Mouse (Mus musculus) heart, embryonic 13.5 days (tissue): ENCODE data around the gene Fbxo3. TPM values are rescaled to one million over a fixed set of nuclear protein-coding genes. Genes with fewer than 3 reads are reported as not detected.
"Not testable (repeated sequence)": the region's sequence is repeated elsewhere in the genome, so short reads cannot be mapped to it uniquely, and the experiment has no call there.

Source experiments
- ATAC-seq: fragments of 200-750 bp; cut with Nextera tagmentation; 2 replicates; pipeline ENCODE4 v1.8.0; 2017; ENCODE audit warnings: moderate TSS enrichment; ENCODE audit not compliant: insufficient number of reproducible peaks, low FRiP score, low TSS enrichment; ENCODE audit errors: extremely low read depth
- H3K27ac ChIP-seq: fragments of 300-500 bp; sonication (generic); replicated peaks from 2 replicates; pipeline ENCODE4 v1.5.1; 2015; ENCODE audit warnings: moderate library complexity, mild to moderate bottlenecking, inconsistent platforms
- H3K27me3 ChIP-seq: fragments of 300-500 bp; sonication (generic); replicated peaks from 2 replicates; pipeline ENCODE4 v1.6.1; 2015; ENCODE audit warnings: mild to moderate bottlenecking, inconsistent platforms
- H3K36me3 ChIP-seq: fragments of 300-500 bp; sonication (generic); 2 replicates; pipeline ENCODE4 v1.6.1; 2015; ENCODE audit warnings: mild to moderate bottlenecking, inconsistent platforms
- H3K4me1 ChIP-seq: fragments of 300-500 bp; sonication (generic); 2 replicates; pipeline ENCODE4 v1.6.1; 2015; ENCODE audit warnings: inconsistent platforms
- H3K4me2 ChIP-seq: fragments of 300-500 bp; sonication (generic); 2 replicates; pipeline ENCODE4 v1.6.1; 2015; ENCODE audit warnings: inconsistent platforms, mild to moderate bottlenecking, moderate library complexity
- H3K4me3 ChIP-seq: fragments of 300-500 bp; sonication (generic); 2 replicates; pipeline ENCODE4 v1.5.1; 2015; ENCODE audit warnings: moderate library complexity, mild to moderate bottlenecking, inconsistent platforms
- H3K9ac ChIP-seq: fragments of 300-500 bp; sonication (generic); 2 replicates; pipeline ENCODE4 v1.6.1; 2015; ENCODE audit warnings: inconsistent platforms, mild to moderate bottlenecking, moderate library complexity
- H3K9me3 ChIP-seq: fragments of 300-500 bp; sonication (generic); 2 replicates; pipeline ENCODE4 v1.6.1; 2016; ENCODE audit warnings: inconsistent platforms
- WGBS: fragments of 180-500 bp; shearing (Covaris S2); methylation state at CpG from one replicate; pipeline ENCODE4 v1.1.7; 2015; ENCODE audit warnings: mixed read lengths; 5-methylcytosine and 5-hydroxymethylcytosine counted together
- polyA plus RNA-seq: library from polyadenylated mRNA; unstranded; fragments of >200 nt; fragmentation: Nextera tagmentation; extraction: Ambion mirVana; gene quantifications from 2 replicates; pipeline ENCODE4 v1.2.1, GENCODE M21; 2015

The Fbxo3 gene
- polyA plus RNA-seq, result 37.2 and 42.8 TPM in 2 replicates

DNA sequence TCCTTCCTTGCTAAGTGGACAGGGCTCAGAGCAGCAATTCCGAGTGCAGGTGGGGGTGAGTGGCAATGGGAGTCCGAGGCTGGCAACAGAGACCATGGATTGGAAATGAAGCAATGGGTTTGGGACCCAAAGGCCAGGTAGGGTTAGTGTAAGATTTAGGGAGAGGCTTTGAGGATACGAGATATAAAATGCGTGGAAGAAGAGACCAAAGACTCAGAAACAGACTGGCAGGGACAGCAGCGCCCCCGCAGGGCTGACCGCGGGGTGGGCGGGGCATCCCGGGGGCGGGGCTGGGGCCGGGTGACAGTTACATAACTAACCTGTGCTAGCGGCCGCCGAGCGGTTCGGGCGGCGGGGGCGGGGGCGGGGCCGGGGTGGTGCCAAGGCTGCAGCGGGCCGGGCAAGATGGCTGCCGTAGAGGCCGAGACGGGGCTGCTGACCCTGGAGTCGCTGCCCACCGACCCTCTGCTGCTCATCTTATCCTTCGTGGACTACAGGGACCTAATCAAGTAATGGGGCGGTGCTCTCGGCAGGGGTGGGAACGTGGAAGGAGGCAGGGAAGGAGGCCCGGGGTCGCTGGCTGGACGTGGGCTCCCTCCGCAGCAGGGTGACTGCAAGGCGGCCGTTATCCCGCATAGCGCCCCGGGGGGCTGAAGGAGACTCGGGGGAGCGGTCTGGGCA lies at the start of gene Fbxo3:
Gene Fbxo3 (plus strand): TSS at position 264 of the 681 bp plus-strand sequence.
- peak within 1 kb of the TSS; percentile 98 for H3K9ac ChIP-seq

DNA sequence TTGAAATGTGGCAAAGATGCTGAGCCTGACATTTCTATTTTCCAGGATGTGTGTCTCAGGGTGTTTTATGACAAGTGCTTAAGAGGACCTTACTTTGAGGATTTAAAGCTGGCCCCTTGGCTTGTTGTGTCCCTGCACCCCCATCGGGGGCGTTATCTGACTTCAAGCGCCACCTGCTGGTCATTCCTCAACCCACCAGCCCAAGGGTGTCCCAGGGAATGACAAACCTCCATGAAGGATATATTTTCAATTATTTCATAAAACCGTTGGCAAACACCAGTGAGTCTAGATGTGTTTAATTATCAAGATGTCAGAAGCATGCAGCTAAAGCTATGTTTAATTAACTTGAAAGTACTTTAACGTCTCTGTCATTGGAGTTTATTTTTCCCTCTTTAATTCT lies 45.3 kb upstream of the Fbxo3 start:
- H3K4me1 ChIP-seq, result no peaks in the 10 kb centered on the region
- ATAC-seq, result no peak
- H3K9ac ChIP-seq, result no peak overlapping the region
- peaks cover 48% of the 10 kb centered on the region for H3K27me3 ChIP-seq
- 8% methylated on average over 5 of the region's 5 CpGs for WGBS
- no peak overlapping the region for H3K27ac ChIP-seq
- peaks cover 17% of the 10 kb centered on the region; the same call in 1 of the 2 replicates for H3K36me3 ChIP-seq
- H3K4me2 ChIP-seq, result no peak overlapping the region
- no peaks in the 10 kb centered on the region for H3K9me3 ChIP-seq
- no peak overlapping the region for H3K4me3 ChIP-seq

More for the DNA sequence above, at the start of gene Fbxo3:
- Histone ChIP-seq H3K36me3 (peaks cover 15% of the 10 kb centered on the region), H3K9me3 (no peaks in the 10 kb centered on the region), H3K27ac (peak within 1 kb of the TSS; percentile 77), H3K27me3 (no peaks in the 10 kb centered on the region), H3K4me1 (peaks cover 29% of the 10 kb centered on the region), H3K4me2 (peak within 1 kb of the TSS; percentile 91), H3K4me3 (peak within 1 kb of the TSS; percentile 89)
- WGBS, result 1% methylated on average over 42 of the region's 44 CpGs
- peak; percentile 94 for ATAC-seq

DNA sequence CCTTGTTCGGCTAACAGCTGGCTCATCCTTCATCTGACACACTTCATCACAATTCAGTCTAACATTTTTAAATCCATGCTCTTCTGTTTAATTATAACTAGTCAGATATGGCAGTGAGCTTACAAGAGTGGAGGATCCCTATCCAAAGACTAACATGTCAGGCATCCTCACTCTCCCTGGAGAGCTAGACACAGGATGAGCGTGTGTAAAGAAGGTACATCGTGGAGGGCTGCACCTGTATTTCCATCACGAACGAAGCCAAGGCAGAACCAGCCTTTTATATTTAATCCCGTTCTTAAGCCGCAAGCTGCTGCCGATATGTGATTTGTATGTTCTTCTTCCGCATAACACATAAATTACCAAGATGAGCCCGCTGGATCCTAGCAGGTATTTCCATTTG lies 44.4 kb upstream of the Fbxo3 start:
- H3K36me3 ChIP-seq, result peaks cover 17% of the 10 kb centered on the region; the same call in 1 of the 2 replicates
- H3K9me3 ChIP-seq, result no peaks in the 10 kb centered on the region
- no peak overlapping the region for H3K4me2 ChIP-seq
- WGBS, result 87% methylated on average over 10 of the region's 10 CpGs
- ATAC-seq, result no peak
- H3K4me3 ChIP-seq, result no peak overlapping the region
- no peaks in the 10 kb centered on the region for H3K4me1 ChIP-seq
- peaks cover 44% of the 10 kb centered on the region for H3K27me3 ChIP-seq
- no peak overlapping the region for H3K9ac ChIP-seq
- H3K27ac ChIP-seq, result no peak overlapping the region

DNA sequence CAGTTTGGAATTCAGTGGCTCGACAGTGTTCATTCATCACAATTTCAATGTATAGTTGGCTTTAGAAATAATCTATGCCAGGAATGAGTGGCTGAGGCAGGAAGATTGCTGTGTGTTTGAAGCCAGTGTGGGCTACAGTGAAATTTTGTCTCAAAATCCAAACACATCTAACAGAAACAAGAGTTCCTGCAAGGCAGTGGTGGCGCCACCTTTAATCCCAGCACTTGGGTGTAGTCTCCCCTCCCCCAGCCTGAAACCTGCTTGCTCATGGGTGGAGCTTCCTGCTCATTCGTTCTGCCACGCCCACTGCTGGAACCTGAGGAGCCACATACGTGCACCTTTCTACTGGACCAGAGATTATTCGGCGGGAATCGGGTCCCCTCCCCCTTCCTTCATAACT lies 39.9 kb upstream of the Fbxo3 start:
- peaks cover 24% of the 10 kb centered on the region for H3K27me3 ChIP-seq
- not testable (repeated sequence) for H3K4me1 ChIP-seq, H3K9me3 ChIP-seq, H3K9ac ChIP-seq, H3K4me2 ChIP-seq, ATAC-seq, H3K36me3 ChIP-seq, H3K27ac ChIP-seq, H3K4me3 ChIP-seq
- WGBS, result 60% methylated on average over 8 of the region's 8 CpGs

DNA sequence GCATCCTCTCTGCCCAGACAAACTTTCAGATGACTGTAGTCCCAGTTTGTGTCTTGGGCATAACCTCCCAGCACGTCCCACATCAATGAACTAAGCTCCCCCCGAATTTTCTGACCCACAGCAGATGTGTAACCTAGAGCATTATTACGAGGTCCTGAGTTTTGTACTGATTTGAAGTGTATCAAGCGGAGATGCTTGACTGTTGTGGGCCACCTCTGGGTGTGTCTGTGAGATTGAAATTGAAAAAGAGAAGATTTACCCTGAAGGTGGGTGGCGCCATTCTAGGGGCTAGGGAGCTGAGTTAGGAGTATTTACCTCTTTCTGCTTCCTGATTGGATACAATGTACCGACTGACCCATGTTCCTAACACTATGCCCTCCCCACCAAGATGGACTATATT lies 37.8 kb upstream of the Fbxo3 start:
- Histone ChIP-seq H3K4me2 (no peak overlapping the region), H3K9ac (no peak overlapping the region), H3K27me3 (peaks cover 27% of the 10 kb centered on the region), H3K9me3 (no peaks in the 10 kb centered on the region), H3K4me3 (no peak overlapping the region), H3K36me3 (no peaks in the 10 kb centered on the region), H3K4me1 (no peaks in the 10 kb centered on the region), H3K27ac (no peak overlapping the region)
- whole genome bisulfite sequencing, result 78% methylated on average over 6 of the region's 6 CpGs
- no peak for ATAC-seq

DNA sequence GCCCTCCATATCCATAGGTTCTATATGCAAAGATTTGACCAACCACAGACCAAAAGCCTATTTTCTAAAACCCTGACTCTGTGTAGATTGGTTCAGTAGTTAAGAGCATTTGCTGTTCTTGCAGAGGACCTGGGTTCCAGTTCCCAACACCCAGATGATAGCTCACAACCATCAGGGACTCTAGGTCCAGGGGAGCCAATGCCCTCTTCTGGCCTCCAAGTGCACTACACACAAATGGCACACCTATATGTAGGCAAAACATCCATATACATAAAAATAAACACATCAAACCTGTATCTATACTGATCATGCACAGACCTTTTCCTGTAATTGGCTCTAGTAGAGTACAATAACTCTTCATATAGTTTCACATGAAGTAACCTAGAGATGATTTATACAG lies 36.2 kb upstream of the Fbxo3 start:
- no peak for ATAC-seq
- no peak overlapping the region for H3K4me3 ChIP-seq
- H3K36me3 ChIP-seq, result no peaks in the 10 kb centered on the region

DNA sequence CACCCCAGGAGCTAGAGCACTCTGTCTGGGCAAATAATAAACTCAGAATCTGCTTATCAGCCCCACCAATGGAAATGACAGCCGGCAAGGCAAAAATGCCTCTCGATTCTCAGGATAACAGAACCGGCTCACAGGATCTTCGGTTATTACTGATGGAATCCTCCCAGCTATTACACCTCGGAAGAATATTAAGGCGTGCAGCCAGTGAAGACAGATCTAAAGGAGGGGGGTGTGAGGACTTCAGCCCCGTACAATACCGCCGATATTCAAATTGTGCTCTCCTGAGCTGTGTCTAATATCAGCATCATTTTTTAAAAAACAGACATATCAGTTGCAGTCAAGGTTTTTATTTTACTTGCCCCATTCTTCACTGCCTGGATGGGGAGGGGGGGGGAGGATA lies 35.4 kb upstream of the Fbxo3 start:
- 63% methylated on average over 9 of the region's 9 CpGs for WGBS
- Histone ChIP-seq H3K27me3 (peaks cover 26% of the 10 kb centered on the region), H3K9ac (no peak overlapping the region), H3K4me1 (no peaks in the 10 kb centered on the region), H3K4me2 (no peak overlapping the region), H3K9me3 (no peaks in the 10 kb centered on the region), H3K27ac (no peak overlapping the region), H3K4me3 (no peak overlapping the region), H3K36me3 (no peaks in the 10 kb centered on the region)
- no peak for ATAC-seq

More for the DNA sequence above, 36.2 kb upstream of the Fbxo3 start:
- H3K4me2 ChIP-seq, result no peak overlapping the region
- H3K27me3 ChIP-seq, result peaks cover 26% of the 10 kb centered on the region
- no peaks in the 10 kb centered on the region for H3K9me3 ChIP-seq
- H3K4me1 ChIP-seq, result no peaks in the 10 kb centered on the region
- H3K9ac ChIP-seq, result no peak overlapping the region
- no peak overlapping the region for H3K27ac ChIP-seq

DNA sequence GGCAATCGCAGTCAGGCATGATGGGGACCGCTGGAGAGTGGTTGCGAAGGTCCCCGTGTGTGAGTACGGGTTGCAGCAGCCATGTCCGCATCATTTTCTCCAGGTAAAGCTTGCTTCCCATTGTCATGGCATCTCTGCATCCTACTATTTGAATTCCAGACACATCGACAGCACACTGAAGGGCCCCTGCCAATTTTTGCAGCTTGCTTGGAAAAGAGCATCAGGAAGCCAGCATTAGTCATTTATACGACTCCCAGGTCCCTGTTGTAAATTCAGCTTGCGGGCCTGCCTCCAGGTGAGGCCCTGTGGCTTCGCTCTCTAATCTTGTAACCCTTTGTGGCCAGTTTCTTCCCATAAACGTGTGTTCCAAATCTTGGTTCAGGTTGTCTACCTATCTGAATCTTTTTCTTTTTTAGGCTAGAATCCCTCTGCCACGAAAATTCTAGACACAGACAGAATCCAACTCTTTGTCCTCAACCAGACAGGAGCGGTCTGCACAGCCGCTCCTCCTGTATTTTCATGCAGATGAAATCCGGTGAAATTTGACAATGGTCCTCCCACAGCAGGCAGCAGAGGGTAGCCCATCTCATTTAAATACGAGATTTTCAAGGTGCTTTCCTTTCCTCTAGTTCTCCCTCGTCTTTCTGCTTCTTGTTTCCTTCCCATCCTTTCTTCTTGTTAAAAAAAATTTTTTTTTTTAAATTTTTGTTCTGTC lies 34.7 kb upstream of the Fbxo3 start:
- H3K4me3 ChIP-seq, result no peak overlapping the region
- H3K9me3 ChIP-seq, result no peaks in the 10 kb centered on the region
- no peak for ATAC-seq
- no peak overlapping the region for H3K9ac ChIP-seq
- H3K27me3 ChIP-seq, result peaks cover 26% of the 10 kb centered on the region
- no peak overlapping the region for H3K4me2 ChIP-seq
- no peaks in the 10 kb centered on the region for H3K36me3 ChIP-seq
- H3K27ac ChIP-seq, result no peak overlapping the region
- WGBS, result 31% methylated on average over 17 of the region's 17 CpGs
- no peaks in the 10 kb centered on the region for H3K4me1 ChIP-seq

DNA sequence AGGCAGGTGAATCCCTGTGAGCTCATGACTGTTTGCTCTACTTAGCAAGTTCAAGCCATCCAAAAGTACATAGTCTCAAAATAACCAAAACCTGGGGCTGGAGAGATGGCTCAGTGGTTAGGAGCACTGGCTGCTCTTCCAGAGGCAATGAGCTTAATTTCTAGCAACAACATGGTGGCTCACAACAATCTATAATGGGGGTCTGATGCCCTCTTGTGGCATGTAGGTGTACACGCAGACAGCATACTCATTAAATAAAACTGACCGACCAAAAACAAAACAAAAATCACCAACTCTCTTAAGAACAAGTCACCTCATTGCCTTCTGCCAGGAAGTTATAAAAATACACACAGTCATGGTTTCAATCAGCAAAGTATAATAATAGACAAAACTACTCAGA lies 26.4 kb upstream of the Fbxo3 start:
- H3K4me2 ChIP-seq, result no peak overlapping the region
- H3K4me3 ChIP-seq, result no peak overlapping the region
- no peak overlapping the region for H3K27ac ChIP-seq
- H3K36me3 ChIP-seq, result no peaks in the 10 kb centered on the region
- no peak for ATAC-seq
- H3K4me1 ChIP-seq, result no peaks in the 10 kb centered on the region
- H3K27me3 ChIP-seq, result peaks cover 22% of the 10 kb centered on the region
- H3K9ac ChIP-seq, result no peak overlapping the region
- 21% methylated on average over 2 of the region's 2 CpGs for WGBS
- H3K9me3 ChIP-seq, result no peaks in the 10 kb centered on the region

DNA sequence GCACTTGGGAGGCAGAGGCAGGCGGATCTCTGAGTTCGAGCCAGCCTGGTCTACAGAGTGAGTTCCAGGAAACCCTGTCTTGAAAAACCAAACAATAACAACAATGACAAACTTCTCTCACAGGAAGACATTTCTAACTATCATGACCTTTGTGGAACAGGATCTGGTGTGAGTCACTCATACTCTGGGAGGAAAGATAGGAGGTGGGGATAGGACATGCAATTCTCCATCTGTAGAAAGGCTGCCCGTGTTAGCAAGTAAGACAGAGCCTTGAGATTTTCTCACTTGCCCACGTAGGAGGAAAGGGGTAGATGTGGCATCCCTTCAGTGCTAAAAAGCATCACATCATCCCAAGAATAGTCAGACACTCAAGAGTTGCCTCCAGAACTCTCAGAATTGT lies 25.7 kb upstream of the Fbxo3 start:
- Histone ChIP-seq H3K4me2 (no peak overlapping the region), H3K36me3 (no peaks in the 10 kb centered on the region), H3K27me3 (peaks cover 22% of the 10 kb centered on the region), H3K4me1 (no peaks in the 10 kb centered on the region), H3K27ac (no peak overlapping the region), H3K9me3 (no peaks in the 10 kb centered on the region), H3K4me3 (no peak overlapping the region), H3K9ac (no peak overlapping the region)
- 61% methylated on average over 4 of the region's 4 CpGs for WGBS
- no peak for ATAC-seq

DNA sequence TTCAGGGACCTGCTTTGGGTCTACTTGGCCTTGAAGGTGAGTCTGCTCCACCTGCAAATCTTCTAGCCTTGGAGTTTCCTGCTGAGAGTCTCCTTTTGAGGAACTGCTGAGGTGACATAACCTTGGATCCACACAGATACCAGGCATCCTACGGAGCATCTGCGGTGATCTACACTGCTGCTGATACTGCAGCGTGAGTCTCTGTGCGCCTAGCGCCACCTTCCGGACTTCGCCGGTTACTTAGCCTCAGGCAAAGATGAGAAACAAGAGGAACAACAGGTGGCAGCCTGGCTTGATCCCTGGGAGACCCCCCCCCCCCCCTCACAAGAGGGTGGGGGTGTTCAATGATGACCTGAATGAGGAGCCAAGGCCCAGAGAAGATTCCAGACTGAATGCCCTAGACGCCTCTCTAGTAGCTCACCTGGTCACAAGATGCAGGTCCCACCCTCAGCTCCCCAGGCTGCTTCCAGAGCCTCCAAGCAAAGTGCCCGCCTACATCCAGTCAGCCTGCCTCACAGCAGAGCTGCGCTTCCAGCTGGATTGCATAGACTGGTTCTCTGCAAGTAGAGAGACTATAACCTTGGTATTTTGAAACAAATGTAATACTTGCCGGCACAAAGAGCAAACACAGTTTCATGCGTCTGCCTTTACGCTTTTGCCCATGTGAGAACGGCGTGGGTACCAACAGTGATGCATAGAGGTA lies 24.7 kb upstream of the Fbxo3 start:
- Histone ChIP-seq H3K4me2 (no peak overlapping the region), H3K9ac (no peak overlapping the region), H3K27me3 (peaks cover 22% of the 10 kb centered on the region), H3K36me3 (no peaks in the 10 kb centered on the region), H3K4me3 (no peak overlapping the region), H3K27ac (no peak overlapping the region), H3K9me3 (no peaks in the 10 kb centered on the region), H3K4me1 (no peaks in the 10 kb centered on the region)
- 31% methylated on average over 16 of the region's 16 CpGs for WGBS
- no peak for ATAC-seq
